Mouse (Mus musculus): ENCODE data around the gene Ykt6. TPM values are rescaled to one million over a fixed set of nuclear protein-coding genes. Genes with fewer than 3 reads are reported as not detected.

Gene Ykt6
- polyA plus RNA-seq, 1 experiment from 2014 or later, result 57.9 TPM

DNA sequence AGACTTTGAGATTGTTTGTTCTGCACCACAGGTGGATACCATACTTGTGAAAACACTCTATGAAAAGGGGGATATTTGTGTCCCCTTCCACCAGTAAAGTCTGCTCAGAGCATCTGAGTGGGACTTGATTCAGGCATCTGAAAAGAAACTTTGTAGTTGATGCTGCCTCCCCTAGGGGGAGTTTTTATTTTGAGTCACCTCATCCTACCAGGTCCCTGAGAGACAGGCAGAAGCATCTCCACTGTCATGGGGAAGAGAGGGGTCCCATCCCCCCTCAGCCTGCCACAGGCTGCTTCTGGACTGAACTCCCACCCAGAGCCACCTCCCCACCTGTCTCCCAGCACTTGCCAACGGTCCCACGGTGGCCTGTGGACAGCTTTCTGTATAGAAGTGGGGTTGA is 57.9 kb downstream of the Ykt6 start:
- no peak overlapping the region for H3K27ac ChIP-seq (replicated peaks)
- H3K36me3 ChIP-seq, result no peaks in the 10 kb centered on the region
- ATAC-seq (ENCODE audit: low FRiP score, low read depth), result no peak
- no peak overlapping the region for H3K4me3 ChIP-seq
- peaks cover 5% of the 10 kb centered on the region for H3K27me3 ChIP-seq
- no peaks in the 10 kb centered on the region for H3K4me1 ChIP-seq
- 61% methylated on average over 2 of the region's 2 CpGs for WGBS
- no peaks in the 10 kb centered on the region for H3K9me3 ChIP-seq
- no peak overlapping the region for H3K4me2 ChIP-seq (replicated peaks)
- no peak overlapping the region for H3K9ac ChIP-seq (replicated peaks)

DNA sequence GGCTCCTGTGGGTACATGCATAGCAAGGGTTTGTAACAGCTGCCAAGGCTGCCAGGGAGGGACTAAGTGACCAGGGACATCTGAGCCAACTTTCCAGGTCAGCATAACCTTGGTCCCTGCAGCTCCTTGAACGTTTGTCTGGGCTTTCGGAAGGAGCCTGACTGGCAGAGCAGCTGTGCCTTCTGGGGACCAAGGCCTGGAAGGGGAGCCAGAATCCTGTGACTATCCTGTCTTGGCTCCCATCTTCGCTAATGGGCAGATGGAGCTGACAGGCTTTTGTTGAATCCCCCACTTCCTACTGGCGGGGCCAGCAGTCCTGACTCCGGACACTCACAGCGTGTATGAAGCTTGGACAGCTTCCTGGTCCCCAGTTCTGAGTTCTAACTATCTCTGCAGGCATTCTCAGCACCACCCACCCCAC is 59.5 kb downstream of the Ykt6 start:
- H3K4me1 ChIP-seq, result no peaks in the 10 kb centered on the region
- no peak overlapping the region for H3K9ac ChIP-seq (replicated peaks)
- H3K4me3 ChIP-seq, result no peak overlapping the region
- no peak overlapping the region for H3K4me2 ChIP-seq (replicated peaks)
- no peaks in the 10 kb centered on the region for H3K27me3 ChIP-seq
- no peaks in the 10 kb centered on the region for H3K9me3 ChIP-seq
- 76% methylated on average over 6 of the region's 6 CpGs for WGBS
- no peaks in the 10 kb centered on the region for H3K36me3 ChIP-seq
- no peak overlapping the region for H3K27ac ChIP-seq (replicated peaks)
- no peak for ATAC-seq (ENCODE audit: low FRiP score, low read depth)

DNA sequence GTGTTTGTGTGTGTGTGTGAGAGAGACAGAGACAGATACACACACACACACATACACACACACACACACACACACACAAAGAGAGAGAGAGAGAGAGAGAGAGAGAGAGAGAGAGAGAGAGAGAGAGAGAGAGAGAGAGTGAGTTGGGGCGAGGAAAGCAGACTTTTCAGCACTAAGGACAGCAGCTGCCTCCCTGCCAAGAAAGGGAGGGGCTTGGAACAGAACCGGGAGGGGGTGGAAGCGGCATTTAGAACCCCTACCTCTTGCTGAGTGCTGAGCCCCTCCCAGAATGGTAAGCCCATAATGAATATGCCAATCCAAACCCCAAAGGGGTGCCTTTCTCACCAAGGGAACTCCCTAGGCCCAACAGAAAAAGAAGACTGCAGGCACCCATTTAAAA is 60.9 kb downstream of the Ykt6 start:
- Histone ChIP-seq H3K36me3 (no peaks in the 10 kb centered on the region), H3K9ac (replicated peaks) (no peak overlapping the region), H3K4me3 (no peak overlapping the region), H3K27ac (replicated peaks) (no peak overlapping the region), H3K27me3 (no peaks in the 10 kb centered on the region), H3K9me3 (no peaks in the 10 kb centered on the region), H3K4me1 (no peaks in the 10 kb centered on the region), H3K4me2 (replicated peaks) (no peak overlapping the region)
- no peak for ATAC-seq (ENCODE audit: low FRiP score, low read depth)
- 10% methylated on average over 3 of the region's 3 CpGs for WGBS

DNA sequence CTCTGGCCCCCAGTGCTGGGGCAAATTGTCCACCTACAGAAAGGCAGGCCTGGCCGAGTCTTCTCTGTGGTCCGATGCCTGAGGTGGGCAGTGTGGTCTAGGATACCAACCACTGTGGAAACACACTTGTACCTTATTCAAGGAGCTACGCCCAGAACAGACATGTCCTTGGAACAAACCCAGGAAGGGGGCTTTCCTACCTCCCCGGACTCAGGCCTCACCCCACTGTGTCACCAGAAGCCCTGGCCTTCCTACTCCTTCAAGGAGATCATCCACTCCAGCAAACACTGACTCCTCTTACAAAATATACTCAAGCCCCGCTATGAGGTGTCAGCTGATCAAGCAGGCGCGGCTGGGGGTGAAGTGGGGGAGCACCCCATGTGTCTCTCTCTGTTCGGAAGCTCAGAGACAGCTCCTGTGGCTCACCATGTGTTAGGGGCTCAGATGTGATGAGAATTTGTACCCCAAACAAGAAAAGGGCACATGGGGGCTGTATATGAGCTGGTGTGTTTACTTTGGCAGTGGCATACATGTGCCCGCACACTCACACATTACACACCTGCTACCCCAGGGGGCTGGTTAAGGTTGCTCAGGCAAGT is 61.4 kb downstream of the Ykt6 start:
- H3K27ac ChIP-seq (replicated peaks), result no peak overlapping the region
- no peaks in the 10 kb centered on the region for H3K36me3 ChIP-seq
- no peaks in the 10 kb centered on the region for H3K4me1 ChIP-seq
- no peak for ATAC-seq (ENCODE audit: low FRiP score, low read depth)
- no peak overlapping the region for H3K4me3 ChIP-seq
- WGBS, result 68% methylated on average over 9 of the region's 9 CpGs
- no peaks in the 10 kb centered on the region for H3K27me3 ChIP-seq
- H3K9ac ChIP-seq (replicated peaks), result no peak overlapping the region
- H3K9me3 ChIP-seq, result no peaks in the 10 kb centered on the region
- H3K4me2 ChIP-seq (replicated peaks), result no peak overlapping the region

Other genes starting within 250 kb of the Ykt6 start
- gene Mrps24, start 240.0 kb upstream of the Ykt6 start, polyA plus RNA-seq (2016; fragmentation: Nextera tagmentation; extraction: Ambion mirVana), result 154 and 158 TPM in 2 replicates
- 25.1 and 25.8 TPM in 2 replicates for gene Urgcp, start 193.3 kb upstream of the Ykt6 start, polyA plus RNA-seq (2016; fragmentation: Nextera tagmentation; extraction: Ambion mirVana)
- 148 and 149 TPM in 2 replicates for gene Dbnl, start 167.2 kb upstream of the Ykt6 start, polyA plus RNA-seq (2016; fragmentation: Nextera tagmentation; extraction: Ambion mirVana)
- gene Pgam2, start 152.0 kb upstream of the Ykt6 start, polyA plus RNA-seq (2016; fragmentation: Nextera tagmentation; extraction: Ambion mirVana), result 3.2 and 5.5 TPM in 2 replicates
- 9.1 and 9.3 TPM in 2 replicates for gene Polm, start 117.7 kb upstream of the Ykt6 start, polyA plus RNA-seq (2016; fragmentation: Nextera tagmentation; extraction: Ambion mirVana)
- 33.1 and 51.5 TPM in 2 replicates for gene Aebp1, start 93.7 kb upstream of the Ykt6 start, polyA plus RNA-seq (2016; fragmentation: Nextera tagmentation; extraction: Ambion mirVana)
- 90.8 and 91.9 TPM in 2 replicates for gene Pold2, start 77.4 kb upstream of the Ykt6 start, polyA plus RNA-seq (2016; fragmentation: Nextera tagmentation; extraction: Ambion mirVana)
- gene Myl7, start 56.9 kb upstream of the Ykt6 start, polyA plus RNA-seq (2016; fragmentation: Nextera tagmentation; extraction: Ambion mirVana), result 1.2 and 1.4 TPM in 2 replicates
- 2.6 and 3.0 TPM in 2 replicates for gene Gck, start 5.6 kb upstream of the Ykt6 start, polyA plus RNA-seq (2016; fragmentation: Nextera tagmentation; extraction: Ambion mirVana)
- gene Camk2b, start 110.7 kb downstream of the Ykt6 start, polyA plus RNA-seq (2016; fragmentation: Nextera tagmentation; extraction: Ambion mirVana), result 11.1 and 13.0 TPM in 2 replicates
- 0.38 and 0.41 TPM in 2 replicates for gene A730071L15Rik, start 244.3 kb downstream of the Ykt6 start, polyA plus RNA-seq (2016; fragmentation: Nextera tagmentation; extraction: Ambion mirVana)
- gene Nudcd3, start 244.7 kb downstream of the Ykt6 start, polyA plus RNA-seq (2016; fragmentation: Nextera tagmentation; extraction: Ambion mirVana), result 55.0 and 55.9 TPM in 2 replicates